Mouse (Mus musculus): ENCODE results near the gene Hs6st1.

Hs6st1 gene

DNA sequence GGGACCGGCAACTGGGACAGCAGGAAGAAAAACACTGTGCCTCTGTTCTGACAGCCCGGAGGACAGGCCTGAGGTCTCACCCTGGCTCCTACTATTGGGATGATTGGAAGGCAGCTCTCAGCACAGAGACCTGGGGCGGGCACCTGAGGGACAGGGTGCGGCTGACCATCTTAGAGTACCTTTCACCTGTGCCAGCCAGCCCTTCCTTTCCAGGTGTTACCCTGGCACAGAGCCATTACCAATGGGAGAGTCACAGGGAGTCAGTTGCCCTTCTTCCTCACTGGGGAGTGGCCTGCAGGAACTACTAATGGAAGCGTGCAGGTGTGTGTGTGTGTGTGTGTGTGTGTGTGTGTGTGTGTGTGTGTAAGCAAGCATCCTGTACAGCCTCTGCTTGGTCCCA, 15.4 kb downstream of the Hs6st1 start:
- DNase-seq (ENCODE audit: inconsistent ontology term), result no peak

- DNase-seq (ENCODE audit: inconsistent ontology term), result no peak
Measured at GRCm38 (mm10) chr1:36085069-36085468, 16.9 kb downstream of the Hs6st1 start.

DNA sequence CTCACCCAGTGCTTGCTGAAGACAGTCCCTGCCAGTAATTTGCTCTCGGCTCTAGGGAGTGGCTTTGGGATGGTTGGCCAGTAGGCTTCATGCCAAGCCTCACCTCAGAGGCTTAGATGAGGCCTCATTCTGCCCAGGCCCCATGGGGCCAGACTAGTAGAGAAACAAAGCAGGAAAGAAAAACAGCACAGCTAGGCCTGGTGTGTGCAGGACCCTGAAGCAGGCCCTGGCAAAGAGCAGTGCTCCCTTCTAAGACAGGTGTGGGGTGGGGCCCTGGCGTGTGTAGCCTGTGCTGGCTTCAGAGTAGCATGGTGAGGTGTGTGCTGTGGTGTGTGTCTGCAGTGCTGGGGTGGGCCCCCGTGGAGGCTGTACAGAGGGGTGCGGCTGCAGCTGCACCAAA, 20.2 kb downstream of the Hs6st1 start:
- DNase-seq (ENCODE audit: inconsistent ontology term), result peak; percentile 36

DNA sequence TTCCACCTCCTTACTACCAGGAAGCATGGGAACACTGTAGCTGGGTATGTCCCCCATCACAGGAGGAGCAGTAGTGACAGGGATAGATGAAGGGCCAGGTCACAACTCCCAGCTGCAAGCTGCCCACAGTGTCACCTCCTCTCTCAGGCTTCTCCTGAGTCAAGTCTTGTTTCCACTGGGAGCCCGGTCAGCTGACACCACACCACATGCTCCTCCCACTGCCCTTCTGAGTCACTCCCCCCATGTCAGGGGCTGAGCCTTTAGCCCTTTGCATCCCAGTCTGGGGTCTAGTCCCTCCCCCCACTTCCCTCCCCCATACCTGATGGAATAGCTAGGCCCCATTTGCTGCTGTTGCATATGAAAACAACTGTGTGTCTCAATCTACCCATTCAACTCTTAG, 21.3 kb downstream of the Hs6st1 start:
- no peak for DNase-seq (ENCODE audit: inconsistent ontology term)

DNA sequence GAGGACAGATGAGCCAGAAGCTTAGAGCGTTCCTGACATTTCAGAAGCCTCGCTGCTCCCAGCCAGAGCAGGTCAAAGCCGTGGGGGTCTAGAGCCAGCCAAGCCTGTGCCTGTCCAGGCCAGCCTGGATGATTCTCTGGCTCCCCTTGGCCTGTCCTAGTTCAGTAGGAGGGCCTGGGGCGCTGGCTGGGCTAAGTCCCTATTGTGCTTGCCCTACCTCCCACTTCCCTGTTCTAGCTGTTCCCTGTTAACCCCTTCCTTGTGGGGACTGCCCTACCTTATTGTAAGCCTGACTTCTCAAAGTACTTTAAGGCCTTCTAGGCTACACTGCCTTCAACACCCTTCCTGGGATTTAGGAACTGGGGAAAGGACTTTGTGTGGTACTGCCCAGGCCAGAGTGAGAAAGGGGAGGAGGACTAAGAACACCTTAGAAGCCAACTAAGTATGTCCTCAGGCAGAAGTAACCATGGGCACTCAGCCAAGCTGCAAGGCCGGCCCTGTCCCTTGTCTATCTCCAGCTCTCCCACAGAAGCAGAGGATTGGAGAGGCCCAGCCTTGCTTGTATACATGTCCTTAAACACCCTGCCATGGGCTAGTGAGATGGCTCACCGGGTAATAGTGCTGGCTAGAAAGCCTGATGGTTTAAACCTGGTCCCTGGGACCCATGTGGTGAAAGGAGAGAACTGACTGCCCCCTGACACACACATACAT, 22.0 kb downstream of the Hs6st1 start:
- peak; percentile 49 for DNase-seq (ENCODE audit: inconsistent ontology term)

DNA sequence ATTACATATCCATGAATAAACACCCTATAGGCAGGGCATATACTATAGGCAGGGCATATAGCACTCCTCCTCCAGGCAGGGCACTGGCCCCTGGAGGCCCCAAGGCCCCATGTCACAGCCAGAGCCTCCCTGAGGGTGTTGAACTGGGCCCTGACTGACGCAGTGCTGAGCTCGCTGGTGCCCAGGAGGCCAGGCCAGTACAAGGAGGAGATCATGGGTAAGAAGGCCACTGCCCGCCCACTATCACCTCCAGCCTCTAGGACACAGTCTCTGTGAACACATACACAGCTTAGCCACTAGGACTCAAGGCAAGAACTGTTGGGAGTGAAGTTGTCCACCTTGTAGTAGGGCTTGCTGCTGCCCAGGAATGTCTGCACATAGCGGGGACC, 22.5 kb downstream of the Hs6st1 start:
- no peak for DNase-seq (ENCODE audit: inconsistent ontology term)

DNA sequence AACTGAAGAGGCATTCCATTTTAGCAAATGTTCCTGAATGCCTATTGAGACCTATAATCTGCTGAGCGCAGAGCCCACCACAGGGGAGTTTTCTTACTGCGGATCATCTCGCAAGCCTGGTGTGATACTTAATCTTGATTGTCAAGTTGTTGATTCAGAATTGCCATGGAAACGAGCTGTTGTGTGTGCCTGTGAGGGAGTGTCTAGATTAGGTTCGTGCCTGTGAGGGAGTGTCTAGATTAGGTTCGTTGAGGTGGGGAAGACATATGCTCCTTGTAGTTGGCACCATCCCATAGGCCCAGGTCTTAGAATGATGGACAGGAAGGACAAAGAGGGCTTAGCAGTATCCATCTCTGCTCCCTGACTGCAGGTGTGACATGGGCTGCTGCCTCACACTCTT, 23.0 kb downstream of the Hs6st1 start:
- DNase-seq (ENCODE audit: inconsistent ontology term), result no peak

DNA sequence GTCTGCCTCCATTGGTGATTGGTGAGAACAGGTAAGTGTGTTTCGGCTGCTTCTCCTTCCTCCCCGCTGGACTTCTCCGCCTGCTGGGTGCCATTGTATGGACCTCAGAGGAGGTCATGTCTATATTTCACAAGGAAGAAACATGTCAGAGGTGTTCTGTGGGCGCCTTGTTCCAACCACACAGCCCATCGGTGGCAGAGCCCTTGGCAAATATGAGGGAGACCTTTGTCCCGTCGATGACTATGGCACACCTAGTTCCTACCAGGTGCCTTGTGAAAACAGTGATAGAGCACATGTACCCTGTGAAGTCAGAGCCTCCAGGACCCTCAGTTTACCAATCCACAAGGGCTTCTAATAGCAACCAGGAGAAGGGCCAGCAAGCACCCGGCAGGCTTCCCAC, 25.5 kb downstream of the Hs6st1 start:
- no peak for DNase-seq (ENCODE audit: inconsistent ontology term)

- DNase-seq (ENCODE audit: inconsistent ontology term), result peak; percentile 87
Measured at GRCm38 (mm10) chr1:36095423-36096272, 27.4 kb downstream of the Hs6st1 start.

- DNase-seq (ENCODE audit: inconsistent ontology term), result no peak
Measured at GRCm38 (mm10) chr1:36098432-36098831, 30.2 kb downstream of the Hs6st1 start.

- no peak for DNase-seq (ENCODE audit: inconsistent ontology term)
Measured at GRCm38 (mm10) chr1:36100371-36100770, 32.2 kb downstream of the Hs6st1 start.

DNA sequence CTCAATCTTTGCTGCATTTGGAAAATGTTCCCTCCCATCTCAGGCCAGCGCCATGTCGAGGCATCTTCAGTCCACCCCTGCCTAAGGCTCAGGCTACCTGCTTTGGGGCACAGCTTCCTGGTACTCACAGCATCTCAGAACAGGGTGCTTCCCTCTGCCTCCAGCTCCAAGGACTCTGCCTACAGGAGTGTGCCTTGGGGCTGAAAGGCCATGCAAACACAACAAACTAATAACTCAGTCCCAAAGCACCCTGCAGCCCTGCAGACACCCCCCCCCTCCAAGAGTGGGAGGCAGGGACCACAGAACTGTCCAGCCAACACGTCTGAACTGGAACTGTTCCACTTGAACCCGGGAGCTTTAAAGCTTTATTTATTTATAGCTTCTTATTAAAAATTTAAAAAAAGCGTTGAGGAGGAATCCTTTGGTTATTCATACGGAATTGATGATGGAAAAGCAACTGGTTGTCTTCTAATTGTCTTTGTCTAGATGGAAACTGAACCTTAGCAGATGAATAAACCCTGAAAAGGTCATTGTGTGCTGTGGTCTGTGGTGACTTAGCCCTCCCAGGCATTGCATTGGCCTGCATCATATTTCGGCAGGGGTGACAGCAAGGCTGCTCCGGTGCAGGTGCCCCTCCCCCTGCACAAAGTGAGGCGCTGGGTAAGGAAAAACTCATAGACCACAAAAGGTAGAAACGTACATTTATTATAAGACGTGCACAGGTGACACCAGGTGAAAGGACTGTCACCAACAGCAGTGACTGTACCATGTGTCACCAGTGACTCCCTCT, 37.9 kb downstream of the Hs6st1 start:
- no peak for DNase-seq (ENCODE audit: inconsistent ontology term)

DNA sequence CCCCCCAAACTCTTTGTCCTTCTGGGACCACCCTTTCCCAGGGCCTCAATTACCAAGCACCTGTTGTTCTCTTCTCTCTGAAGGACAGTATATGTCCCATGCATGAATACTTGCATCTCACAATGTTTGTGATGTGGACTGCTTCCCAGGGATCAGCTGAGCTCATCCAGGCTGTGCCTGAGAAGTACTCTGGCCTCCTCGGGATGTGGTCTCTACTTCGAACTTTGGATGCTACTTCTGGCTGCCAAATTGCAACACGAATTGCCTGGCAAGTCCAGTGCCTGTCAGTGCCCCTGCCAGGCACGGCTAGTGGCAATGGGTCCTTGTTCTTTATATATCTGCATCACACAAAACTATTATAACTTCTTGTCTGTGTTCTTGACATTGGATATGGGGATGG, 41.8 kb downstream of the Hs6st1 start:
- no peak for DNase-seq (ENCODE audit: inconsistent ontology term)

- no peak for DNase-seq (ENCODE audit: inconsistent ontology term)
Measured at GRCm38 (mm10) chr1:36112665-36113064, 44.5 kb downstream of the Hs6st1 start.

GRCm38 (mm10) chr1:36113670-36114069, 45.5 kb downstream of the Hs6st1 start:
- DNase-seq (ENCODE audit: inconsistent ontology term), result no peak

DNA sequence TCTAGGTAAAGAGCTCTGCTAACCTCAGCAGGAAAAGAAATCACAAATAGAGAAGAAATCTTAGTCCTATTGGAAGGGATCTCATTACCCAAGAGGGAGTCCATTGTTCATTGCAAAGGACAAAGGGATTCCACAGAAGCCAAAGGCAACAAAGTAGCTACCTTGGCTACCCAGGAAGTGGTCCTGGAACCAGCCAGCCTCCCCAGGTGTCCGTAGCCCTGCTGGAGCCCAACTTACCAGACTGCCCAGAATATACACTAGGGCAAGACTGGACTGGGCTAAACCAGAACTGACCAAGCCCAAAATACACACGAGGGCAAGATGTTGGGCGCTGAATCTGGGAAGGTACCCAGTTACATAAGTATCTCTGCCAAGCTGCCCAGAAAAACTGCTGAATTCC, 46.6 kb downstream of the Hs6st1 start:
- no peak for DNase-seq (ENCODE audit: inconsistent ontology term)

GRCm38 (mm10) chr1:36116488-36116887, 48.3 kb downstream of the Hs6st1 start:
- peak; percentile 54 for DNase-seq (ENCODE audit: inconsistent ontology term)

- peak; percentile 20 for DNase-seq (ENCODE audit: inconsistent ontology term)
Measured at GRCm38 (mm10) chr1:36118061-36118685, 50.0 kb downstream of the Hs6st1 start.

- DNase-seq (ENCODE audit: inconsistent ontology term), result no peak
Measured at GRCm38 (mm10) chr1:36118958-36119357, 50.8 kb downstream of the Hs6st1 start.

GRCm38 (mm10) chr1:36119426-36119825, 51.2 kb downstream of the Hs6st1 start:
- DNase-seq (ENCODE audit: inconsistent ontology term), result no peak

- no peak for DNase-seq (ENCODE audit: inconsistent ontology term)
Measured at GRCm38 (mm10) chr1:36121172-36121571, 53.0 kb downstream of the Hs6st1 start.

GRCm38 (mm10) chr1:36125076-36125475, 56.9 kb downstream of the Hs6st1 start:
- no peak for DNase-seq (ENCODE audit: inconsistent ontology term)
